Mouse (Mus musculus): ENCODE measurements at regions not wholly inside any gene's neighbourhood (a gene's known extent, or its start where the extent isn't known, plus 50 kb on each side); places are given as distances from the start of the nearest gene placed in this dataset.

DNA sequence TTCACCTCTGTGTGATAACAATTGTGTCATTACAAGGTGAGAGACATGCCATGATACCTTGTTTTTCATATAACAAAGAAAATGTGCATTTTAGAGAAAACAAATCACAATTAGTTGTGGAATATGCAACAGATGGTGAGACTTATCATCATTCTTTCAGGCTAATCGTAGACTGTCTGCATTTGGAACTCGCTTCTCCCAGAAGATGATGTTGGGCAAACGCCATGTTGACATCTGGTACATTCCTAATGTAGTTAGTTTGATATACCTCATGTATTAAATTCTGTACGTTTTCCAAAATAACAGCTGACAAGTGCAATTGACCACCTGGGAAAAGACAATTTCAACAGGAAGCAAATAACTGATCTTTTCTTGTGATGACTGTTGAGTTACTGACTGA, 482.0 kb upstream of the 4931408C20Rik start:
- in situ Hi-C loops (cut with MboI, MseI) = loop anchor here in 1 of 2 experiments (5.0 kb wide), 1 partner anchor 68 kb away; no protein-coding TSS in a partner anchor

Measured in T-helper 17 cell (primary cell).